Mouse (Mus musculus): ENCODE data around the gene Dmrtc1c2. TPM values are rescaled to one million over a fixed set of nuclear protein-coding genes. Genes with fewer than 3 reads are reported as not detected.
"Not testable (repeated sequence)": the region's sequence is repeated elsewhere in the genome, so short reads cannot be mapped to it uniquely, and the experiment has no call there.

Dmrtc1c2 gene
- not detected for total RNA-seq (2021)
- long read RNA-seq, experiment 1, result 0 reads
- long read RNA-seq, experiment 2, result 0 reads

- not testable (repeated sequence) for DNase-seq (ENCODE audit: low spot score in 2 of 2)
These were observed at the start of gene Dmrtc1c2 for GRCm38 (mm10) chrX:102854516-102854915. Gene Dmrtc1c2, minus strand, starts transcription at chrX:102854616.

GRCm38 (mm10) chrX:102867871-102868270 lies 13.5 kb upstream of the Dmrtc1c2 start, which contains the start of gene 1700031F05Rik:
Gene 1700031F05Rik, minus strand, starts transcription at chrX:102867971.
- no peak for DNase-seq (ENCODE audit: low spot score in 2 of 2)

GRCm38 (mm10) chrX:102812311-102812710 lies 42.1 kb downstream of the Dmrtc1c2 start:
- DNase-seq (ENCODE audit: low spot score in 2 of 2), result no peak

- not testable (repeated sequence) for DNase-seq (ENCODE audit: low spot score in 2 of 2)
These were observed 51.8 kb downstream of the Dmrtc1c2 start, which contains the start of gene Dmrtc1c1 for GRCm38 (mm10) chrX:102802663-102803062. Gene Dmrtc1c1, plus strand, starts transcription at chrX:102802963.

Other genes starting within 250 kb of the Dmrtc1c2 start
- gene Phka1, start 210.4 kb downstream of the Dmrtc1c2 start, total RNA-seq (2021), result 10 to 100 TPM; 34.1 to 39.0 TPM
- not detected for gene Gm3880, start 167.6 kb downstream of the Dmrtc1c2 start, total RNA-seq (2021)
- not detected for gene Gm9112, start 147.0 kb downstream of the Dmrtc1c2 start, total RNA-seq (2021)
- not detected for gene Dmrtc1b, start 146.8 kb downstream of the Dmrtc1c2 start, total RNA-seq (2021)
- not detected for gene Dmrtc1c1, start 51.7 kb downstream of the Dmrtc1c2 start, total RNA-seq (2021)
- not detected for gene 1700031F05Rik, start 13.4 kb upstream of the Dmrtc1c2 start, total RNA-seq (2021)
- not detected for gene Dmrtc1a, start 54.1 kb upstream of the Dmrtc1c2 start, total RNA-seq (2021)
- gene 1700011M02Rik, start 54.3 kb upstream of the Dmrtc1c2 start, total RNA-seq (2021), result not detected
- gene 1700018G05Rik, start 73.8 kb upstream of the Dmrtc1c2 start, total RNA-seq (2021), result not detected

Data from gastrocnemius, postnatal 4 days (tissue).